ENCODE assay signal across 7 mouse cellular contexts in genomic region chr16:97535808-97536413, GRCm38 (mm10). TPM values are rescaled to one million over a fixed set of nuclear protein-coding genes. Genes with fewer than 3 reads are reported as not detected.
A peak's percentile ranks its signal among the peaks of the same experiment; 100 is the strongest.
DNase-seq lines count a peak whose midpoint lies in the region; ATAC-seq and TF ChIP-seq lines count a peak whose summit lies in the region.

No protein-coding gene starts in this region.

- TF ChIP-seq CTCF in kidney, adult 2 months (conservative IDR thresholded peaks at IDR 0.05; ENCODE audit: insufficient read depth, insufficient read length, low read depth, low read length): no peak

- H3K27ac ChIP-seq in embryonic facial prominence, embryonic 13.5 days: peak overlapping the region; percentile 83
- H3K27ac ChIP-seq in kidney, adult 2 months (ENCODE audit: insufficient read depth, low read depth, low read length): peak overlapping the region; percentile 93
- peak overlapping the region; percentile 68 for H3K27ac ChIP-seq in limb, embryonic 10.5 days

- H3K27me3 ChIP-seq in embryonic facial prominence, embryonic 13.5 days: no peaks in the 10 kb centered on the region
- no peaks in the 10 kb centered on the region for H3K27me3 ChIP-seq in kidney, adult 2 months (replicated peaks; ENCODE audit: control insufficient read depth, insufficient read depth, low read length)
- H3K27me3 ChIP-seq in limb, embryonic 10.5 days (ENCODE audit: low read depth, poor library complexity, severe bottlenecking): no peaks in the 10 kb centered on the region

- H3K36me3 ChIP-seq in embryonic facial prominence, embryonic 13.5 days: no peaks in the 10 kb centered on the region
- H3K36me3 ChIP-seq in kidney, adult 2 months (ENCODE audit: control insufficient read depth, insufficient read depth, low read length): no peaks in the 10 kb centered on the region
- no peaks in the 10 kb centered on the region for H3K36me3 ChIP-seq in limb, embryonic 10.5 days

- DNase-seq in adrenal gland, adult 8-10 months: peak; percentile 35
- peak; percentile 77 to 80 for DNase-seq in heart, adult 9 months (ENCODE audit: low spot score in 2 of 2)
- DNase-seq in kidney, adult 2 months: peak; percentile 72
- DNase-seq in limb, embryonic 10.5 days (ENCODE audit: low spot score): peak; percentile 39
- peak; percentile 30 for DNase-seq in mesoderm, embryonic 11.5 days (ENCODE audit: low read depth, low spot score)
- DNase-seq in right cerebral cortex, postnatal 25 days: peak; percentile 10

- H3K4me1 ChIP-seq in embryonic facial prominence, embryonic 13.5 days: peaks cover 27% of the 10 kb centered on the region
- peaks cover 4% of the 10 kb centered on the region; the same call in 1 of the 2 replicates for H3K4me1 ChIP-seq in kidney, adult 2 months (ENCODE audit: control insufficient read depth, insufficient read depth, low read length)
- H3K4me1 ChIP-seq in limb, embryonic 10.5 days: peaks cover 27% of the 10 kb centered on the region

- peak overlapping the region; percentile 32; the same call in 1 of the 2 replicates for H3K9ac ChIP-seq in embryonic facial prominence, embryonic 13.5 days

- H3K4me2 ChIP-seq in embryonic facial prominence, embryonic 13.5 days: peak overlapping the region; percentile 35

- no peak for TF ChIP-seq POLR2A in kidney, adult 2 months (IDR thresholded peaks at IDR 0.05; ENCODE audit: low read depth, low read length)

- WGBS in embryonic facial prominence, embryonic 13.5 days: 11% methylated on average over 3 of the region's 3 CpGs
- WGBS in kidney, adult 2 months: 17% methylated on average over 3 of the region's 3 CpGs
- WGBS in limb, embryonic 10.5 days: 23% methylated on average over 3 of the region's 3 CpGs

- no peaks in the 10 kb centered on the region; the same call in 1 of the 2 replicates for H3K9me3 ChIP-seq in embryonic facial prominence, embryonic 13.5 days
- H3K9me3 ChIP-seq in limb, embryonic 10.5 days (replicated peaks): no peaks in the 10 kb centered on the region

- H3K4me3 ChIP-seq in embryonic facial prominence, embryonic 13.5 days: peak overlapping the region; percentile 9; the same call in 1 of the 2 replicates
- H3K4me3 ChIP-seq in kidney, adult 2 months (ENCODE audit: insufficient read depth, low read depth, low read length): peak overlapping the region; percentile 43; the same call in 1 of the 2 replicates
- H3K4me3 ChIP-seq in limb, embryonic 10.5 days: no peak overlapping the region; the same call in 1 of the 2 replicates

- ATAC-seq in embryonic facial prominence, embryonic 13.5 days (ENCODE audit: insufficient number of reproducible peaks, insufficient read depth, low FRiP score, low TSS enrichment, low read depth): peak; percentile 77

RNA-seq across cellular contexts. Expression of gene Fam3b, which starts 21.3 kb away (rescaled TPM):
- not detected for total RNA-seq in adrenal gland, adult 8-10 months (2022)
- polyA plus RNA-seq in embryonic facial prominence, embryonic 13.5 days (2015; fragmentation: Nextera tagmentation; extraction: Ambion mirVana): not detected in 2 replicates
- 0.10 TPM in 1 of 2 replicates, not detected in the other for polyA plus RNA-seq in kidney, adult 2 months (2012; rRNA removed)
- polyA plus RNA-seq in limb, embryonic 10.5 days (2016; fragmentation: Nextera tagmentation; extraction: Ambion mirVana): not detected in 2 replicates

Comparison
In these comparisons a context has a peak if more than half of its experiments do, and no peak if none do; other contexts are left out.
1. DNase-seq: peak in every context shown above with its lines; median percentile 78 in heart, adult 9 months; 72 in kidney, adult 2 months; 39 in limb, embryonic 10.5 days; 35 in adrenal gland, adult 8-10 months; 30 in mesoderm, embryonic 11.5 days; 10 in right cerebral cortex, postnatal 25 days.